Mouse (Mus musculus) heart, embryonic 15.5 days (tissue): Measurements from ENCODE around the gene Aicda. TPM values are rescaled to one million over a fixed set of nuclear protein-coding genes. Genes with fewer than 3 reads are reported as not detected.
"Not testable (repeated sequence)": the region's sequence is repeated elsewhere in the genome, so short reads cannot be mapped to it uniquely, and the experiment has no call there.

Experiments
- ATAC-seq: fragments of 200-750 bp; cut with Nextera tagmentation; replicated peaks from 2 replicates; pipeline ENCODE4 v1.8.0; 2017; ENCODE audit warnings: low read depth, moderate TSS enrichment; ENCODE audit not compliant: insufficient number of reproducible peaks, insufficient read depth, low FRiP score
- H3K27ac ChIP-seq: fragments of 300-500 bp; sonication (generic); 2 replicates; pipeline ENCODE4 v1.5.1; 2015; ENCODE audit warnings: mild to moderate bottlenecking, inconsistent platforms
- H3K27me3 ChIP-seq: fragments of 300-500 bp; sonication (generic); 2 replicates; pipeline ENCODE4 v1.6.1; 2015; ENCODE audit warnings: inconsistent platforms
- H3K36me3 ChIP-seq: fragments of 300-500 bp; sonication (generic); 2 replicates; pipeline ENCODE4 v1.6.1; 2015; ENCODE audit warnings: mild to moderate bottlenecking, inconsistent platforms
- H3K4me1 ChIP-seq: fragments of 300-500 bp; sonication (generic); replicated peaks from 2 replicates; pipeline ENCODE4 v1.6.1; 2015; ENCODE audit warnings: inconsistent platforms
- H3K4me2 ChIP-seq: fragments of 300-500 bp; sonication (generic); 2 replicates; pipeline ENCODE4 v1.6.1; 2015; ENCODE audit warnings: inconsistent platforms, mild to moderate bottlenecking, moderate library complexity
- H3K4me3 ChIP-seq: fragments of 300-500 bp; sonication (generic); 2 replicates; pipeline ENCODE4 v1.5.1; 2015; ENCODE audit warnings: mild to moderate bottlenecking, inconsistent platforms
- H3K9ac ChIP-seq: fragments of 300-500 bp; sonication (generic); 2 replicates; pipeline ENCODE4 v1.6.1; 2015; ENCODE audit warnings: mild to moderate bottlenecking, inconsistent platforms
- H3K9me3 ChIP-seq: fragments of 300-500 bp; sonication (generic); replicated peaks from 2 replicates; pipeline ENCODE4 v1.6.1; 2016; ENCODE audit warnings: inconsistent platforms
- WGBS: fragments of 180-500 bp; shearing (Covaris S2); methylation state at CpG from one replicate; pipeline ENCODE4 v1.1.7; 2015; ENCODE audit warnings: mixed read lengths; 5-methylcytosine and 5-hydroxymethylcytosine counted together
- polyA plus RNA-seq: library from polyadenylated mRNA; unstranded; fragments of >200 nt; fragmentation: Nextera tagmentation; extraction: Ambion mirVana; gene quantifications from 2 replicates; pipeline ENCODE4 v1.2.1, GENCODE M21; 2015

The Aicda gene
- polyA plus RNA-seq, 1 experiment from 2014 or later, result not detected

- H3K4me2 ChIP-seq, result no peak overlapping the region
- no peak overlapping the region for H3K9ac ChIP-seq
- H3K36me3 ChIP-seq, result no peaks in the 10 kb centered on the region
- no peak for ATAC-seq
- peaks cover 12% of the 10 kb centered on the region; the same call in 1 of the 2 replicates for H3K27me3 ChIP-seq
- H3K9me3 ChIP-seq, result no peaks in the 10 kb centered on the region
- H3K4me1 ChIP-seq, result peaks cover 9% of the 10 kb centered on the region
- H3K4me3 ChIP-seq, result no peak overlapping the region
- H3K27ac ChIP-seq, result no peak overlapping the region
- WGBS, result 25% methylated on average over 7 of the region's 7 CpGs
Measured at GRCm38 (mm10) chr6:122555266-122555665, 1.7 kb downstream of the Aicda start.

- WGBS, result 22% methylated on average over 15 of the region's 15 CpGs
- peaks cover 10% of the 10 kb centered on the region for H3K4me1 ChIP-seq
- 0 out of 2 replicates have a peak overlapping the region, but pooled peaks have one; percentile 27 for H3K4me2 ChIP-seq
- H3K27me3 ChIP-seq, result peaks cover 21% of the 10 kb centered on the region
- H3K9me3 ChIP-seq, result no peaks in the 10 kb centered on the region
- H3K4me3 ChIP-seq, result no peak overlapping the region
- H3K9ac ChIP-seq, result no peak overlapping the region
- ATAC-seq, result no peak
- no peak overlapping the region for H3K27ac ChIP-seq
- no peaks in the 10 kb centered on the region for H3K36me3 ChIP-seq
Measured at GRCm38 (mm10) chr6:122556959-122557561, 3.5 kb downstream of the Aicda start.

GRCm38 (mm10) chr6:122560427-122560826, 6.8 kb downstream of the Aicda start:
- 11% methylated on average over 17 of the region's 17 CpGs for WGBS
- Histone ChIP-seq H3K9ac (0 out of 2 replicates have a peak overlapping the region, but pooled peaks have one; percentile 21), H3K27me3 (peaks cover 23% of the 10 kb centered on the region), H3K4me3 (0 out of 2 replicates have a peak overlapping the region, but pooled peaks have one; percentile 13), H3K9me3 (no peaks in the 10 kb centered on the region), H3K4me2 (peak overlapping the region; percentile 49), H3K36me3 (no peaks in the 10 kb centered on the region), H3K27ac (no peak overlapping the region), H3K4me1 (peaks cover 8% of the 10 kb centered on the region)
- ATAC-seq, result no peak

GRCm38 (mm10) chr6:122561005-122561404, 7.4 kb downstream of the Aicda start:
- Histone ChIP-seq H3K36me3 (no peaks in the 10 kb centered on the region), H3K4me1 (peaks cover 5% of the 10 kb centered on the region; the same call in 1 of the 2 replicates), H3K27me3 (peaks cover 18% of the 10 kb centered on the region), H3K9ac (no peak overlapping the region), H3K4me2 (no peak overlapping the region), H3K4me3 (no peak overlapping the region), H3K9me3 (no peaks in the 10 kb centered on the region), H3K27ac (no peak overlapping the region)
- 71% methylated on average over 20 of the region's 20 CpGs for WGBS
- ATAC-seq, result no peak

DNA sequence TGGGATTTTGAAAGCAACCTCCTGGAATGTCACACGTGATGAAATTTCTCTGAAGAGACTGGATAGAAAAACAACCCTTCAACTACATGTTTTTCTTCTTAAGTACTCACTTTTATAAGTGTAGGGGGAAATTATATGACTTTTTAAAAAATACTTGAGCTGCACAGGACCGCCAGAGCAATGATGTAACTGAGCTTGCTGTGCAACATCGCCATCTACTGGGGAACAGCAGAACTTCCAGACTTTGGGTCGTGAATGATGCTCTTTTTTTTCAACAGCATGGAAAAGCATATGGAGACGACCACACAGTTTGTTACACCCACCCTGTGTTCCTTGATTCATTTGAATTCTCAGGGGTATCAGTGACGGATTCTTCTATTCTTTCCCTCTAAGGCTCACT, 8.9 kb downstream of the Aicda start:
- peaks cover 16% of the 10 kb centered on the region for H3K27me3 ChIP-seq
- 3% methylated on average over 6 of the region's 6 CpGs for WGBS
- no peak overlapping the region for H3K4me3 ChIP-seq
- no peak overlapping the region for H3K4me2 ChIP-seq
- no peak for ATAC-seq
- no peaks in the 10 kb centered on the region for H3K36me3 ChIP-seq
- H3K9ac ChIP-seq, result no peak overlapping the region
- 0 out of 2 replicates have a peak, but pooled peaks cover 3% of the 10 kb centered on the region for H3K4me1 ChIP-seq
- H3K27ac ChIP-seq, result no peak overlapping the region
- no peaks in the 10 kb centered on the region for H3K9me3 ChIP-seq

DNA sequence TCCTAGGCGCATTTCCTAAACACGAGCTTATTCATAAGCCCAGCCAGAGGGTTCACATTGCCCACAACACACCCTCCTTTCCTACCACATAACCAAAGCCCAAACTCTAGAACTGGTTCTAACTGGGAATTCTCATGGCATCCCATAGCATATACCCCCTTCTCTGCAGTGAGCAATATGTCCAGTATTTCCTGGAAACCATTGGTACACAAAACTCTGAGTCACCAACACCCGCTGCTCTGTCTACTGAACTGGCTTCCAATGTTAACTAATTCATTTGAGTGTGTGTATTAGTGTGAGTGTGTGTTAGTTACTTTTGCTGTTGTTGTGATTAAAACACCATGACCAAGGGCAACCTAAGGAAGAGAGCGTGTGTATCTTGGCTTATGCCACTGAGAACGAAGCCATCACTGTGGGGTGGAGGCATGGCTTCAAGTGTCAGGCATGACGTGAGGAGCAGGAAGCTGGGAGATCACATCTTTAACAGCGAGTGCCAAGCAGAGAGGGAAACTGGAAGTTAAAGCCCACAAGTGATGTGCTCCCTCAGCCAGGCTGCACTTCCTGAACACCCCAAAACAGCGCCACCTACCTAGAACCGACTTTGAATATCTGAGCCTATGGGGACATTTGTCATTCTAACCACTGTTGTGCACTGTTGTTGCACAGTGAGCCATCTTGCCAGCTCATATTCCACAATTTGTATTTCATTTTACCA, 11.6 kb downstream of the Aicda start:
- Histone ChIP-seq H3K4me1 (0 out of 2 replicates have a peak, but pooled peaks cover 1% of the 10 kb centered on the region), H3K27ac (no peak overlapping the region), H3K27me3 (peaks cover 16% of the 10 kb centered on the region), H3K4me3 (no peak overlapping the region), H3K9me3 (no peaks in the 10 kb centered on the region), H3K9ac (no peak overlapping the region), H3K4me2 (no peak overlapping the region), H3K36me3 (no peaks in the 10 kb centered on the region)
- no peak for ATAC-seq
- WGBS, result 81% methylated on average over 9 of the region's 9 CpGs

GRCm38 (mm10) chr6:122569113-122569512, 15.5 kb downstream of the Aicda start:
- no peak overlapping the region for H3K4me2 ChIP-seq
- no peaks in the 10 kb centered on the region for H3K27me3 ChIP-seq
- H3K9me3 ChIP-seq, result no peaks in the 10 kb centered on the region
- H3K4me3 ChIP-seq, result no peak overlapping the region
- no peaks in the 10 kb centered on the region for H3K36me3 ChIP-seq
- no peak overlapping the region for H3K9ac ChIP-seq
- ATAC-seq, result no peak
- H3K27ac ChIP-seq, result no peak overlapping the region
- 61% methylated on average over 5 of the region's 5 CpGs for WGBS
- 0 out of 2 replicates have a peak, but pooled peaks cover 6% of the 10 kb centered on the region for H3K4me1 ChIP-seq

- Histone ChIP-seq H3K36me3 (no peaks in the 10 kb centered on the region), H3K4me1 (0 out of 2 replicates have a peak, but pooled peaks cover 6% of the 10 kb centered on the region), H3K9ac (no peak overlapping the region), H3K4me2 (no peak overlapping the region), H3K27me3 (no peaks in the 10 kb centered on the region), H3K4me3 (no peak overlapping the region), H3K9me3 (no peaks in the 10 kb centered on the region), H3K27ac (no peak overlapping the region)
- 69% methylated on average over 1 of the region's 1 CpGs for WGBS
- no peak for ATAC-seq
Measured at GRCm38 (mm10) chr6:122569762-122570161, 16.2 kb downstream of the Aicda start.

- Histone ChIP-seq H3K4me3 (no peak overlapping the region), H3K4me2 (no peak overlapping the region), H3K27ac (no peak overlapping the region), H3K9ac (no peak overlapping the region), H3K9me3 (no peaks in the 10 kb centered on the region), H3K36me3 (no peaks in the 10 kb centered on the region), H3K27me3 (no peaks in the 10 kb centered on the region), H3K4me1 (0 out of 2 replicates have a peak, but pooled peaks cover 6% of the 10 kb centered on the region)
- no peak for ATAC-seq
- whole genome bisulfite sequencing, result 58% methylated on average over 8 of the region's 8 CpGs
Measured at GRCm38 (mm10) chr6:122570695-122571616, 17.4 kb downstream of the Aicda start.

DNA sequence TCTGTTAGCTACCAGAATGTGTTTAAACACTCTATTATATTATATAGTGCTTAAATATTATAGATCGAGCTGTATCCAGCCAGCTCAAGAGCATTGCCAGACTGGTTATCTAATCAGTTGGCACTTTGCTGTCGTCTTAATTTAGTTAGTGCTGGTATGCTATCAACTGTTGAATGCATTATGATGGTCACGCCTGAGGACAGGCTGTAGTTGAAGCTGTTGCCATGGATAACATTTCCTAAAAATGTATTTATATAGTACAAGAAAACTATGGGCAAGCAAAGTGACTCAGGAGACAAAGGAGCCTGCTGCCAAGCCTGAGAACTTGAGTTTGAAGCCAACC, 18.0 kb downstream of the Aicda start:
- Histone ChIP-seq H3K4me1 (0 out of 2 replicates have a peak, but pooled peaks cover 6% of the 10 kb centered on the region), H3K4me3 (no peak overlapping the region), H3K4me2 (no peak overlapping the region), H3K9ac (no peak overlapping the region), H3K27me3 (no peaks in the 10 kb centered on the region), H3K9me3 (no peaks in the 10 kb centered on the region), H3K36me3 (no peaks in the 10 kb centered on the region), H3K27ac (no peak overlapping the region)
- 33% methylated on average over 3 of the region's 3 CpGs for WGBS
- no peak for ATAC-seq

GRCm38 (mm10) chr6:122575037-122575436, 21.4 kb downstream of the Aicda start:
- 85% methylated on average over 1 of the region's 1 CpGs for WGBS
- H3K36me3 ChIP-seq, H3K4me3 ChIP-seq, H3K27ac ChIP-seq, H3K4me1 ChIP-seq, H3K9me3 ChIP-seq, H3K27me3 ChIP-seq, H3K9ac ChIP-seq, H3K4me2 ChIP-seq, ATAC-seq: not testable (repeated sequence)
